Mouse (Mus musculus): ENCODE data around the gene Tst. TPM values are rescaled to one million over a fixed set of nuclear protein-coding genes. Genes with fewer than 3 reads are reported as not detected.

The Tst gene
- 167 and 212 TPM in 2 replicates for total RNA-seq (2021)
- long read RNA-seq, experiment 1, transcript Tst-201 (2 exons, 1,144 nt) = major isoform, 281 of 290 reads
- long read RNA-seq, experiment 1, partial matches to known transcripts = 0 of 290 reads
- long read RNA-seq, experiment 1, other reads (novel, unspliced or antisense) = 9 of 290 reads
- long read RNA-seq, experiment 2, transcript Tst-201 (2 exons, 1,144 nt) = major isoform, 226 of 232 reads
- long read RNA-seq, experiment 2, partial matches to known transcripts = 5 of 232 reads
- long read RNA-seq, experiment 2, other reads (novel, unspliced or antisense) = 1 of 232 reads

GRCm38 (mm10) chr15:78405517-78406211, at the start of gene Tst:
Gene Tst, minus strand, starts transcription at chr15:78405907.
- peak; percentile 97 for DNase-seq

- DNase-seq = no peak
These were observed 49.5 kb upstream of the Tst start for GRCm38 (mm10) chr15:78455168-78455567.

- DNase-seq = no peak
These were observed 47.2 kb upstream of the Tst start for GRCm38 (mm10) chr15:78452929-78453328.

GRCm38 (mm10) chr15:78451201-78451600, 45.5 kb upstream of the Tst start:
- peak; percentile 45 for DNase-seq

GRCm38 (mm10) chr15:78450419-78450768, 44.7 kb upstream of the Tst start:
- DNase-seq = no peak

- peak; percentile 83 for DNase-seq
These were observed 44.1 kb upstream of the Tst start for GRCm38 (mm10) chr15:78449694-78450418.

GRCm38 (mm10) chr15:78449131-78449530, 43.4 kb upstream of the Tst start:
- no peak for DNase-seq

- peak; percentile 98 for DNase-seq
These were observed 42.2 kb upstream of the Tst start for GRCm38 (mm10) chr15:78447746-78448535.

GRCm38 (mm10) chr15:78447121-78447520, 41.4 kb upstream of the Tst start:
- peak; percentile 81 for DNase-seq

- DNase-seq = peak; percentile 59
These were observed 38.1 kb upstream of the Tst start for GRCm38 (mm10) chr15:78443857-78444256.

GRCm38 (mm10) chr15:78442231-78442630, 36.5 kb upstream of the Tst start:
- no peak for DNase-seq

GRCm38 (mm10) chr15:78438973-78439372, 33.3 kb upstream of the Tst start:
- DNase-seq = no peak

- no peak for DNase-seq
These were observed 32.8 kb upstream of the Tst start for GRCm38 (mm10) chr15:78438505-78438904.

- peak; percentile 81 for DNase-seq
These were observed 32.3 kb upstream of the Tst start for GRCm38 (mm10) chr15:78438018-78438394.

- peak; percentile 86 for DNase-seq
These were observed 31.7 kb upstream of the Tst start for GRCm38 (mm10) chr15:78437237-78438017.

GRCm38 (mm10) chr15:78436380-78437192, 30.9 kb upstream of the Tst start:
- DNase-seq = peak; percentile 96

- no peak for DNase-seq
These were observed 30.0 kb upstream of the Tst start for GRCm38 (mm10) chr15:78435681-78436080.

GRCm38 (mm10) chr15:78434896-78435520, 29.3 kb upstream of the Tst start:
- peak; percentile 68 for DNase-seq

- no peak for DNase-seq
These were observed 25.9 kb upstream of the Tst start for GRCm38 (mm10) chr15:78431541-78432121.

- no peak for DNase-seq
These were observed 25.2 kb upstream of the Tst start for GRCm38 (mm10) chr15:78430874-78431273.

All from adrenal gland, postnatal 14 days (tissue).